Mouse (Mus musculus) intestine, embryonic 14.5 days (tissue): ENCODE data around the gene Olfr798. TPM values are rescaled to one million over a fixed set of nuclear protein-coding genes. Genes with fewer than 3 reads are reported as not detected.

Experiments
- ATAC-seq: fragments of 200-750 bp; cut with Nextera tagmentation; replicated peaks from 2 replicates; pipeline ENCODE4 v1.8.0; 2017; ENCODE audit warnings: low read depth, moderate number of reproducible peaks, moderate TSS enrichment, moderate library complexity; ENCODE audit not compliant: low FRiP score, low TSS enrichment
- DNase-seq: peaks from one replicate; pipeline ENCODE4 v3.0.0-alpha.2; 2018; ENCODE audit warnings: low spot score
- H3K27ac ChIP-seq: fragments of 300-500 bp; sonication (generic); 2 replicates; pipeline ENCODE4 v1.5.1; 2014; ENCODE audit warnings: low read depth, mild to moderate bottlenecking, control low read depth
- H3K27me3 ChIP-seq: fragments of 300-500 bp; sonication (generic); replicated peaks from 2 replicates; pipeline ENCODE4 v1.6.1; 2014; ENCODE audit warnings: low read length, control low read depth; ENCODE audit not compliant: control insufficient read depth, insufficient read depth
- H3K36me3 ChIP-seq: fragments of 300-500 bp; sonication (generic); 2 replicates; pipeline ENCODE4 v1.6.1; 2014; ENCODE audit warnings: low read length, control low read depth; ENCODE audit not compliant: control insufficient read depth, insufficient read depth
- H3K4me1 ChIP-seq: fragments of 300-500 bp; sonication (generic); replicated peaks from 2 replicates; pipeline ENCODE4 v1.6.1; 2014; ENCODE audit warnings: low read length, control low read depth, mixed read lengths; ENCODE audit not compliant: control insufficient read depth, insufficient read depth
- H3K4me2 ChIP-seq: fragments of 300-500 bp; sonication (generic); 2 replicates; pipeline ENCODE4 v1.6.1; 2014; ENCODE audit warnings: low read length
- H3K4me3 ChIP-seq: fragments of 300-500 bp; sonication (generic); 2 replicates; pipeline ENCODE4 v1.5.1; 2014; ENCODE audit warnings: low read depth, low read length, control low read depth, mixed read lengths
- H3K9ac ChIP-seq: fragments of 300-500 bp; sonication (generic); 2 replicates; pipeline ENCODE4 v1.6.1; 2014; ENCODE audit warnings: mild to moderate bottlenecking, low read length
- H3K9me3 ChIP-seq: fragments of 300-500 bp; sonication (generic); 2 replicates; pipeline ENCODE4 v1.6.1; 2016; ENCODE audit warnings: low read length, control low read depth; ENCODE audit not compliant: control insufficient read depth
- WGBS: fragments of 180-500 bp; shearing (Covaris S2); extraction: QIAGEN DNeasy Blood & Tissue Kit; methylation state at CpG from one replicate; pipeline ENCODE4 v1.1.7; 2014; 5-methylcytosine and 5-hydroxymethylcytosine counted together
- polyA plus RNA-seq: library from polyadenylated mRNA; unstranded; fragments of >200 nt; fragmentation: Nextera tagmentation; extraction: Ambion mirVana; gene quantifications from 2 replicates; pipeline ENCODE4 v1.2.1, GENCODE M21; 2014

Olfr798 gene
- not detected in 2 replicates for polyA plus RNA-seq

DNA sequence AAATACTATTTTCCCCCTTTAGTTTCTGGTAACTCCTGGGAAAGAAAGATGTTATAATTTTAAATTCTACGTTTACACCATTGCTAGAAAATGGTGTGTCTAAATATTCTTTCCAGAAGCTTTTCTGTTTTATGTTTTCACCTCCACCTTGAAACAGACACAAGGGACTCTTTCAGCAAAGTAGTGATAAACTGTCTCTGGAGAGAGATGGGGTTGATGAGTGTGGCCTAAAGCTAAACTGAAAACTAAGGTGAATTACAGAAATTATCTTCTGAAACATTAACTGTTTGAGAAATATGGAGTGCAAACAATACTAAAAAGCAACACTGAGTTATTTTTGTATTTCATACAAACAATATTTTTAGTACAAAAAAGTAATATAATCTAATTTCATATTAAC lies at the start of gene Olfr798:
Olfr798 (minus strand) TSS at position 101 of the 400 bp plus-strand sequence.
- no peaks in the 10 kb centered on the region for H3K36me3 ChIP-seq
- no peak within 1 kb of the TSS for H3K9ac ChIP-seq
- no peaks in the 10 kb centered on the region for H3K4me1 ChIP-seq
- no peak within 1 kb of the TSS for H3K4me3 ChIP-seq
- H3K9me3 ChIP-seq, result no peaks in the 10 kb centered on the region
- no peak within 1 kb of the TSS for H3K4me2 ChIP-seq
- no peak for DNase-seq
- H3K27me3 ChIP-seq, result no peaks in the 10 kb centered on the region
- WGBS, result 85% methylated on average over 1 of the region's 1 CpGs
- ATAC-seq, result no peak
- no peak within 1 kb of the TSS for H3K27ac ChIP-seq

- Histone ChIP-seq H3K4me2 (no peak within 1 kb of the TSS), H3K4me3 (no peak within 1 kb of the TSS), H3K36me3 (no peaks in the 10 kb centered on the region), H3K4me1 (no peaks in the 10 kb centered on the region), H3K9ac (no peak within 1 kb of the TSS), H3K27me3 (no peaks in the 10 kb centered on the region), H3K27ac (no peak within 1 kb of the TSS), H3K9me3 (no peaks in the 10 kb centered on the region)
- DNase-seq (no peak), ATAC-seq (no peak)
- WGBS, result 56% methylated on average over 1 of the region's 1 CpGs
Observed at GRCm38 (mm10) chr10:129673765-129674164, 46.0 kb upstream of the Olfr798 start, which contains the start of gene Olfr801. Gene Olfr801, minus strand, starts transcription at chr10:129673865.

DNA sequence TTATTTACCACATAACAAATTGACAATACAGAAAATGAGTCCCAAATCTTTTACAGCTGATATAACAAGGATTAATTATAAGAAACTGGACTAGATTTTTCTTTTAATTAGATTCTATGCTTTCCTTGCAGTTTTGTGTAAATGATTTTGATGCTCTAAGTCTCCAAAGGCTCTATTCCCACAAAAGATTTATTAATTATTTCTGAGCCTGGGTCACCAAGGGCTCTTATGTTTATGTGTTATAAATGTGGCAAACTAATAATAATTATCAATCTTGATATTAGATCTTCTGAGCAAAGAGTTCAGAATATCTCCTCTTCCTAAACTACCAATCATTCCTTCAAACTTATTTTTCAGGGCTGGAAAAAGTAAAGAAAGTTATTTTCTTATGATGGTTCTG lies 29.7 kb upstream of the Olfr798 start, which contains the start of gene Olfr800:
Olfr800 (plus strand) TSS at position 301 of the 400 bp plus-strand sequence.
- DNase-seq, result no peak
- no peak for ATAC-seq
- H3K27me3 ChIP-seq, result no peaks in the 10 kb centered on the region
- H3K4me1 ChIP-seq, result no peaks in the 10 kb centered on the region
- H3K4me3 ChIP-seq, result no peak within 1 kb of the TSS
- no peaks in the 10 kb centered on the region for H3K36me3 ChIP-seq
- H3K4me2 ChIP-seq, result no peak within 1 kb of the TSS
- no peak within 1 kb of the TSS for H3K9ac ChIP-seq
- H3K9me3 ChIP-seq, result no peaks in the 10 kb centered on the region
- H3K27ac ChIP-seq, result no peak within 1 kb of the TSS

DNA sequence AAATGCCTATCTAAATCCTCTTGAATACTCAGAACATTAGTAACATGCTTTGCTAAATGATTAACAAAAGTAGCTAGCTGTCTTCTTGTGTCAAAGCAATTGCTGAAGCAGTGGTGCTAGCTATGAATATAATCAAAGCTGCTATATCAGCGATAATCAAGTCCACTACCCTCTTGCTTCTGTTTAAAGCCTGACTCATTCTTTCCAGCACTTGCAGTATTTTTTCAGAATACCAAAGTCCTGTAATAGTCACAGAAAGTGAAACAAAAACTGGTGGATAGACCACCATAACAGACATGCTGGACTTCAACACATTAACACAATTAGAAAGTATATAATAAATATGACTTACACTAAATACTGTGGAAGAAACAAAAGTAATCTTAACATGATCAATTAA lies 24.0 kb upstream of the Olfr798 start:
- Histone ChIP-seq H3K9me3 (no peaks in the 10 kb centered on the region), H3K27ac (no peak overlapping the region), H3K4me3 (no peak overlapping the region), H3K36me3 (no peaks in the 10 kb centered on the region), H3K4me1 (no peaks in the 10 kb centered on the region), H3K4me2 (no peak overlapping the region), H3K27me3 (no peaks in the 10 kb centered on the region), H3K9ac (no peak overlapping the region)
- ATAC-seq (no peak), DNase-seq (no peak)
- WGBS, result 82% methylated on average over 1 of the region's 1 CpGs

- Histone ChIP-seq H3K27me3 (no peaks in the 10 kb centered on the region), H3K9ac (no peak within 1 kb of the TSS), H3K36me3 (no peaks in the 10 kb centered on the region), H3K4me3 (no peak within 1 kb of the TSS), H3K27ac (no peak within 1 kb of the TSS), H3K4me1 (no peaks in the 10 kb centered on the region), H3K4me2 (no peak within 1 kb of the TSS), H3K9me3 (no peaks in the 10 kb centered on the region)
- WGBS, result 24% methylated on average over 1 of the region's 1 CpGs
- ATAC-seq (no peak), DNase-seq (no peak)
Observed at GRCm38 (mm10) chr10:129637184-129637583, 9.4 kb upstream of the Olfr798 start, which contains the start of gene Olfr799. Gene Olfr799, plus strand, starts transcription at chr10:129637484.

GRCm38 (mm10) chr10:129623251-129623650 lies 4.5 kb downstream of the Olfr798 start:
- Histone ChIP-seq H3K36me3 (no peaks in the 10 kb centered on the region), H3K4me1 (no peaks in the 10 kb centered on the region), H3K4me3 (no peak overlapping the region), H3K9ac (no peak overlapping the region), H3K27ac (no peak overlapping the region), H3K9me3 (no peaks in the 10 kb centered on the region), H3K4me2 (no peak overlapping the region), H3K27me3 (no peaks in the 10 kb centered on the region)
- no peak for ATAC-seq
- no peak for DNase-seq

- Histone ChIP-seq H3K27me3 (no peaks in the 10 kb centered on the region), H3K4me3 (no peak overlapping the region), H3K9ac (no peak overlapping the region), H3K36me3 (no peaks in the 10 kb centered on the region), H3K27ac (no peak overlapping the region), H3K9me3 (no peaks in the 10 kb centered on the region), H3K4me1 (no peaks in the 10 kb centered on the region), H3K4me2 (no peak overlapping the region)
- ATAC-seq (no peak), DNase-seq (no peak)
- 24% methylated on average over 1 of the region's 1 CpGs for WGBS
Observed at GRCm38 (mm10) chr10:129621724-129622123, 6.0 kb downstream of the Olfr798 start.

DNA sequence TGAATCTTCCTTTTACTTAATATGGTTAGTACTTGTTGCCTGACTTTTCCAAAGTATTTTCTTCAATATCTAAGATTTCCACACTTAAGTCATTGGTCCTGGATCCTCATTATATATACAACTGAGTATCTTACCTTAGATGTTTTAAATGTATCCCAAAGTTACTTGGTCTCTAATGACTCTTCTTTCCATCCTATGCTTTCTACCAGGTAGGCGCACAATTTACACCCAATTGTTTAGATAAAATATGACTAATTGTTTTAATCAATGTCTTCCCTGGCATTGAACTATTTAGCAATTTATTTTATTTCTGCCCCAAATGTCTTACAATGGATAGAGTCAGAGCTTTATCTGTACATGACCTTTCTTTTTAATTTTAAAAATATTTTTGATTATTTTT lies 15.3 kb downstream of the Olfr798 start, which contains the start of gene Olfr796:
Olfr796 (minus strand) TSS at position 101 of the 400 bp plus-strand sequence.
- no peak for ATAC-seq
- Histone ChIP-seq H3K4me1 (no peaks in the 10 kb centered on the region), H3K27ac (no peak within 1 kb of the TSS), H3K4me2 (no peak within 1 kb of the TSS), H3K27me3 (no peaks in the 10 kb centered on the region), H3K36me3 (no peaks in the 10 kb centered on the region), H3K9me3 (no peaks in the 10 kb centered on the region), H3K9ac (no peak within 1 kb of the TSS), H3K4me3 (no peak within 1 kb of the TSS)
- no peak for DNase-seq
- WGBS, result 91% methylated on average over 1 of the region's 1 CpGs

DNA sequence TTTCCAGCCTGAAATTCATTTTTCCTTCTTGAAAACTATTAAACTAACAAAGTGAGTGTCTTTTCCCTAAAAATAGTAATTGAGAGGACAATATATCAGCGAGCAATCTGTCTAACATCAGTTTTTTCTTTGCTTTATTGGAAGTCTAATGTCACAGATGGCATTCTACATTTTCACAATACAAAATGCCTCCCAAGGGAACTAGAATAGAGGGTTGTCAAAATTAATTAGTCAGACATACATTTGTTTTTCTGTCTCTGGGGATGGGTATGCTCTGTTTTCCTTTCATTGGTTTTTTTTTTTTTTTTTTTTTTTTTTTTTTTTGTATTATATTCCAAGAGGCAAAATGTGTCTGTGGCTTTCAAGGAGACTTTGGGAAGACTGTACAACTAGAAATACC lies 50.7 kb downstream of the Olfr798 start:
- ATAC-seq (no peak), DNase-seq (no peak)
- H3K9ac ChIP-seq, result no peak overlapping the region
- H3K9me3 ChIP-seq, result no peaks in the 10 kb centered on the region
- no peaks in the 10 kb centered on the region for H3K36me3 ChIP-seq
- no peak overlapping the region for H3K4me2 ChIP-seq
- no peak overlapping the region for H3K27ac ChIP-seq
- no peak overlapping the region for H3K4me3 ChIP-seq
- no peaks in the 10 kb centered on the region for H3K4me1 ChIP-seq
- H3K27me3 ChIP-seq, result no peaks in the 10 kb centered on the region
- 60% methylated on average over 1 of the region's 1 CpGs for WGBS
